Mouse (Mus musculus) liver, embryonic 16.5 days (tissue): ENCODE measurements around the gene Lrrc75a. TPM values are rescaled to one million over a fixed set of nuclear protein-coding genes. Genes with fewer than 3 reads are reported as not detected.

Experiments used
- ATAC-seq: fragments of 200-750 bp; cut with Nextera tagmentation; 2 replicates; pipeline ENCODE4 v1.8.0; 2017; ENCODE audit warnings: low read depth, mild to moderate bottlenecking, moderate number of reproducible peaks, moderate library complexity
- H3K27ac ChIP-seq: fragments of 300-500 bp; sonication (generic); 2 replicates; pipeline ENCODE4 v1.5.1; 2014; ENCODE audit warnings: mild to moderate bottlenecking, low read length
- H3K27me3 ChIP-seq: fragments of 300-500 bp; sonication (generic); 2 replicates; pipeline ENCODE4 v1.6.1; 2014; ENCODE audit warnings: low read depth, low read length, mixed read lengths; ENCODE audit not compliant: control insufficient read depth, insufficient read depth
- H3K36me3 ChIP-seq: fragments of 300-500 bp; sonication (generic); 2 replicates; pipeline ENCODE4 v1.6.1; 2014; ENCODE audit warnings: mild to moderate bottlenecking; ENCODE audit not compliant: control insufficient read depth, insufficient read depth
- H3K4me1 ChIP-seq: fragments of 300-500 bp; sonication (generic); 2 replicates; pipeline ENCODE4 v1.6.1; 2014; ENCODE audit warnings: low read depth, low read length, mixed read lengths; ENCODE audit not compliant: control insufficient read depth
- H3K4me2 ChIP-seq: fragments of 300-500 bp; sonication (generic); 2 replicates; pipeline ENCODE4 v1.6.1; 2014; ENCODE audit warnings: low read depth, low read length, mixed read lengths
- H3K4me3 ChIP-seq: fragments of 300-500 bp; sonication (generic); 2 replicates; pipeline ENCODE4 v1.5.1; 2014; ENCODE audit warnings: low read depth, mild to moderate bottlenecking, low read length
- H3K9ac ChIP-seq: fragments of 300-500 bp; sonication (generic); 2 replicates; pipeline ENCODE4 v1.6.1; 2014; ENCODE audit warnings: low read depth, low read length
- H3K9me3 ChIP-seq: fragments of 300-500 bp; sonication (generic); replicated peaks from 2 replicates; pipeline ENCODE4 v1.6.1; 2016; ENCODE audit warnings: low read length; ENCODE audit not compliant: control insufficient read depth
- WGBS: fragments of 180-500 bp; shearing (Covaris S2); extraction: QIAGEN DNeasy Blood & Tissue Kit; methylation state at CpG from one replicate; pipeline ENCODE4 v1.1.7; 2014; ENCODE audit not compliant: insufficient replicate concordance; 5-methylcytosine and 5-hydroxymethylcytosine counted together
- polyA plus RNA-seq: library from polyadenylated mRNA; unstranded; fragments of >200 nt; fragmentation: Nextera tagmentation; extraction: Ambion mirVana; gene quantifications from 2 replicates; pipeline ENCODE4 v1.2.1, GENCODE M21; 2015

Gene Lrrc75a
- polyA plus RNA-seq, 1 experiment from 2014 or later = 1.0 TPM

DNA sequence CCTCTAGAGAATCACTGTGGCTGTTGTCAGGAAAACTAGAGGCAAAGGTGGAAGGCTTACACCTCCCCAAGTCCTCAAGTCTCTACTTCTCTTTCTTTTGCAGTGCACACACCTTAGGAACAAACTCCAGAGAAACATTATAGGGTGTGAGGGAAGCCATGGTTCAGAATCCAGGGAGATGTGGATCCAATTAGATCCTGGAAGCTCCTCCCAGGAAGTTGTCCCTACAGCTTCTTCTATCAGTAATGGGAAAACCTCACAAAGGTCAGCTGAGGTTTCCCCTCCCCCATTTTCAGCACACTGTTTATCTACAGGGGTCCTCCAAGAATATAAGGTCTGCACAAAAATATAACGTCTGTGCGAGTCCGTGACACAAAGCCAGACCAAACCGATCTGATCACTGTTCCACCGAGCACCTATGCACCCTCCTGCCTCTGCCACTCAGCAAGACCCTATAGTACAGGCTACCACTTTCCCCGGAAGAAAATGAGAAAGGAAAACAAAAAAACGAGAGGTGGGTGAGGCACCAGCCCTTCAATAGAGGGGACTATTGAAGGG is 1.3 kb downstream of the Lrrc75a start:
- 26% methylated on average over 7 of the region's 7 CpGs for WGBS
- Histone ChIP-seq H3K4me2 (peak overlapping the region; percentile 99; the same call in 1 of the 2 replicates), H3K27ac (no peak overlapping the region), H3K4me3 (no peak overlapping the region; the same call in 1 of the 2 replicates), H3K27me3 (peaks cover 9% of the 10 kb centered on the region), H3K9ac (no peak overlapping the region), H3K4me1 (peaks cover 38% of the 10 kb centered on the region), H3K9me3 (no peaks in the 10 kb centered on the region), H3K36me3 (no peaks in the 10 kb centered on the region)
- no peak for ATAC-seq

DNA sequence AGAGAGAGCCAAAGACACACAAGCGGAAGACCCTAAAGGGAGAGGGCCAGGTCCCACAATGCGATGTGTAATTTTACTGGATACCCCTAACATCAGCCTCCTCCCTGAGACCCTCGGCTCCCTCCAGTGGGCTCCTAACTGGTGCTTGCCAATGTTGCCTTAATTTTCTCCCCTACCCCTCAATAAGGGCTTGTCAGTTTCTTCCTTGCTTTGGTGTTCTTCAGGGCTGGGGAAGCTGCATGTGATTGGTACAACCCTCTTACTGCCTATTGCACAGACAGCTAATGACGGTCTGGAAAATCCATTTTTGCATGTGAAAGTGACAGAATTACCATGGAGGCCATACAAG is 1.9 kb downstream of the Lrrc75a start:
- 27% methylated on average over 4 of the region's 4 CpGs for WGBS
- H3K9ac ChIP-seq = no peak overlapping the region
- peaks cover 38% of the 10 kb centered on the region for H3K4me1 ChIP-seq
- no peak overlapping the region for H3K4me3 ChIP-seq
- H3K36me3 ChIP-seq = no peaks in the 10 kb centered on the region
- no peak overlapping the region for H3K4me2 ChIP-seq
- peak overlapping the region; percentile 30; the same call in 1 of the 2 replicates for H3K27ac ChIP-seq
- no peaks in the 10 kb centered on the region for H3K9me3 ChIP-seq
- ATAC-seq = no peak
- H3K27me3 ChIP-seq = peaks cover 9% of the 10 kb centered on the region

- H3K4me3 ChIP-seq = no peak overlapping the region
- H3K4me2 ChIP-seq = no peak overlapping the region
- H3K4me1 ChIP-seq = peaks cover 38% of the 10 kb centered on the region
- H3K27ac ChIP-seq = peak overlapping the region; percentile 30; the same call in 1 of the 2 replicates
- no peak for ATAC-seq
- H3K36me3 ChIP-seq = no peaks in the 10 kb centered on the region
- WGBS = 19% methylated on average over 8 of the region's 8 CpGs
- no peaks in the 10 kb centered on the region for H3K9me3 ChIP-seq
- H3K27me3 ChIP-seq = peaks cover 9% of the 10 kb centered on the region
- H3K9ac ChIP-seq = no peak overlapping the region
Observed at GRCm38 (mm10) chr11:62645732-62646494, 2.4 kb downstream of the Lrrc75a start.

DNA sequence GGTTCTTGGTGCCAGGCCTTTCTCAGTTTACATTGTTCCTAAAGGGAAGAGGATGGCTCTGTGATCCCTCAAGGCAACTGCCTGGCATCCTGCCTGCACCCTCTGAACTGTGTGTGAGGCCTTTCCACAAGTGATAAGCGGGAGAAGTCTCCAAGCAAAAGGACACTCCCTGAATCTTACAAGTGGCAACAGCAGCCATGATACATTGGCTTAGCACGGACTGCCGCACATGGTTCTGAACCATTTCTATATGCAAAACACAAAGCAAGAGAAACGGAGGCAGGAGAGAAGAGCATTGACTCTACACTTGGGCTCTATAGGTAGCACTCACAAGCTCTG is 3.0 kb downstream of the Lrrc75a start:
- Histone ChIP-seq H3K9ac (no peak overlapping the region), H3K4me3 (no peak overlapping the region), H3K27ac (no peak overlapping the region), H3K36me3 (no peaks in the 10 kb centered on the region), H3K27me3 (peaks cover 9% of the 10 kb centered on the region), H3K4me2 (no peak overlapping the region), H3K4me1 (peaks cover 38% of the 10 kb centered on the region), H3K9me3 (no peaks in the 10 kb centered on the region)
- WGBS = 74% methylated on average over 4 of the region's 4 CpGs
- ATAC-seq = no peak

GRCm38 (mm10) chr11:62644602-62645336 is 3.6 kb downstream of the Lrrc75a start:
- H3K4me1 ChIP-seq = peaks cover 38% of the 10 kb centered on the region
- H3K9ac ChIP-seq = no peak overlapping the region
- H3K4me2 ChIP-seq = no peak overlapping the region
- peaks cover 9% of the 10 kb centered on the region for H3K27me3 ChIP-seq
- H3K9me3 ChIP-seq = no peaks in the 10 kb centered on the region
- no peaks in the 10 kb centered on the region for H3K36me3 ChIP-seq
- no peak overlapping the region for H3K27ac ChIP-seq
- no peak overlapping the region for H3K4me3 ChIP-seq
- ATAC-seq = no peak
- 72% methylated on average over 5 of the region's 5 CpGs for WGBS

- Histone ChIP-seq H3K9ac (no peak overlapping the region), H3K4me3 (no peak overlapping the region), H3K9me3 (no peaks in the 10 kb centered on the region), H3K27ac (no peak overlapping the region), H3K27me3 (peaks cover 9% of the 10 kb centered on the region), H3K4me2 (no peak overlapping the region), H3K4me1 (peaks cover 32% of the 10 kb centered on the region), H3K36me3 (no peaks in the 10 kb centered on the region)
- 65% methylated on average over 10 of the region's 10 CpGs for WGBS
- ATAC-seq = no peak
Observed at GRCm38 (mm10) chr11:62643681-62644363, 4.5 kb downstream of the Lrrc75a start.

- no peak overlapping the region for H3K27ac ChIP-seq
- peaks cover 31% of the 10 kb centered on the region for H3K4me1 ChIP-seq
- H3K27me3 ChIP-seq = peaks cover 9% of the 10 kb centered on the region
- no peaks in the 10 kb centered on the region for H3K36me3 ChIP-seq
- no peak overlapping the region for H3K4me3 ChIP-seq
- no peaks in the 10 kb centered on the region for H3K9me3 ChIP-seq
- H3K9ac ChIP-seq = no peak overlapping the region
- 45% methylated on average over 8 of the region's 8 CpGs for WGBS
- ATAC-seq = no peak
- H3K4me2 ChIP-seq = no peak overlapping the region
Observed at GRCm38 (mm10) chr11:62643011-62643631, 5.2 kb downstream of the Lrrc75a start.

DNA sequence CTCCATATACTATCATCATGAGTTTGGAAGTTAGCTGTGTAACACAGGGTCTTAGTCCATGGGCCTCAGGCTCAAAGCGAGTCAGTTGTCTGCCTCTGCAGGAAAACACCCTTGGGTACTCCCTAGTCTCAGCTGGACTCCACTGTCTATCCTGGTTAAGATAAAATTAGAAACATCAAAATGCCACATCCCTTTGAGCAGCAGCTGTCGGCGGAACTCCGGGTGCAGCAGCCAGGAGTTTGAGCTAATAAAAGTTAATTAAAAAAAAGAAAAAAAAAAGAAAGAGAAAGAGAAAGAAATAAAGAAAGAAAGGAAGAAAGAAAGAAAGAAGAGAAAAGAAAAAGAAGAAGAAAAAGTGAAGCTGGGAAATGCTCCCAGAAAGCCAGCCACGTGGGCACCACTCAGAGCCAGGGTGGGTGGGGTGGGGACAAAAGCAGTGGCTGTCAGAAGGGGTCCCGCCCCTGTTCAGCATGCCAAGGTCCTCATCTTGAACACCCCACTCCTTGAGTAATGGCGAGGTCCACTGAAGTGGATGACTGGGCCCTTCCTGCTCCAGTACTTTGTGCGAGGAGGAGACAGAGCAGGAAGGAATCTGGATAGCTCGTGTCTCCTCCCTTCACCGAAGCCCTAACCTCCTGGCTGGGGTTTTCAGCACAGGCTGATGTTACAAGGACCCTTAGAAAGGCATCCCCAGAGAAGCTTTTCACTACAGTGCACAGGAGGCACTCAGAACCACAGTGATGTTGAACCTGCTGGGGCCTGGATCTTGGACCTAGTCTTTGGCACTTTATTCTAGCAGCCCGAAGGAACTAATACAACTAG is 6.1 kb downstream of the Lrrc75a start:
- no peak for ATAC-seq
- Histone ChIP-seq H3K27me3 (no peaks in the 10 kb centered on the region; the same call in 1 of the 2 replicates), H3K9me3 (no peaks in the 10 kb centered on the region), H3K27ac (no peak overlapping the region), H3K4me1 (peaks cover 22% of the 10 kb centered on the region), H3K9ac (no peak overlapping the region), H3K4me2 (no peak overlapping the region), H3K4me3 (no peak overlapping the region), H3K36me3 (no peaks in the 10 kb centered on the region)
- WGBS = 57% methylated on average over 11 of the region's 11 CpGs
